Mouse (Mus musculus): Measurements from ENCODE around the gene 0610040J01Rik.

GRCm38 (mm10) chr5:63765886-63766285 lies 46.3 kb upstream of the 0610040J01Rik start:
- TF ChIP-seq CTCF (IDR thresholded peaks at IDR 0.05; ENCODE audit: low read depth) (no peak), EP300 (IDR thresholded peaks at IDR 0.05; ENCODE audit: low read depth) (no peak)

All from heart, postnatal 0 days (tissue).